In the genomic region with DNA sequence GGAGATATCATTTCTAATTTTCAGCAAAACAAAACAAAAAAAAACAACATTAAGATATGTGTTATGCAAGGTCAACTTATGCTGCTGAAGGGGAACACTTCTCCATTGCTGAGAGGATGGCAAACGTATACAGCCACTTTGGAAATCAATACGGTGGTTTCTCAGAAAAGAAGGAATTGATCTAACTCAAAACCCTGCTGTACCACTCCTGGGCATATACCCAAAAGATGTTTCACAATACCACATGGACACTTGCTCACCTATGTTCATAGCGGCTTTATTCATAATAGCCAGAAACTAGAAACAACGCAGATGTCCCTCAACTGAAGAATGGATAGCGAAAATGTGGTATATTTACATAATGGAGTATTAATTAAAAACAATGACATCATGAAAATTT, we compare ENCODE assay signal across 28 mouse cellular contexts.
"Had no signal": no experiment of that assay in that cellular context is flagged by ENCODE, and none has a peak within 500 bp of the region (broad histone marks: within the 10 kb centered on the region; RNA-seq: fewer than 3 reads in every experiment).

No protein-coding gene starts in this region.

- H3K27ac ChIP-seq: left cerebral cortex, adult 2 months; limb, embryonic 10.5 days; limb, embryonic 12.5 days; limb, embryonic 13.5 days; limb, embryonic 15.5 days; liver, embryonic 13.5 days; liver, embryonic 14.5 days; liver, embryonic 15.5 days; lung, embryonic 15.5 days; macrophage; midbrain, embryonic 10.5 days; midbrain, embryonic 12.5 days; midbrain, embryonic 13.5 days; midbrain, embryonic 15.5 days; neural tube, embryonic 12.5 days had no signal

- H3K9ac ChIP-seq: limb, embryonic 12.5 days; limb, embryonic 13.5 days; limb, embryonic 15.5 days; liver, embryonic 13.5 days; liver, embryonic 14.5 days; liver, embryonic 15.5 days; lung, embryonic 14.5 days; lung, embryonic 15.5 days; midbrain, embryonic 12.5 days; midbrain, embryonic 13.5 days; midbrain, embryonic 15.5 days; neural tube, embryonic 12.5 days had no signal

- H3K27me3 ChIP-seq: limb, embryonic 12.5 days; limb, embryonic 13.5 days; limb, embryonic 15.5 days; liver, embryonic 13.5 days; liver, embryonic 15.5 days; lung, embryonic 15.5 days; midbrain, embryonic 12.5 days; midbrain, embryonic 13.5 days; midbrain, embryonic 15.5 days; neural tube, embryonic 12.5 days had no signal

- H3K4me1 ChIP-seq: limb, embryonic 12.5 days; limb, embryonic 15.5 days; midbrain, embryonic 10.5 days; midbrain, embryonic 12.5 days; neural tube, embryonic 12.5 days had no signal

- H3K9me3 ChIP-seq: limb, embryonic 10.5 days; limb, embryonic 12.5 days; limb, embryonic 13.5 days; limb, embryonic 15.5 days; liver, embryonic 13.5 days; liver, embryonic 15.5 days; lung, embryonic 15.5 days; megakaryocyte, embryonic 14.5 days; midbrain, embryonic 10.5 days; midbrain, embryonic 12.5 days; midbrain, embryonic 13.5 days; midbrain, embryonic 15.5 days; neural tube, embryonic 12.5 days had no signal

- H3K4me3 ChIP-seq: left cerebral cortex, adult 2 months; limb, embryonic 10.5 days; limb, embryonic 12.5 days; limb, embryonic 13.5 days; limb, embryonic 15.5 days; liver, embryonic 13.5 days; liver, embryonic 15.5 days; lung, embryonic 15.5 days; megakaryocyte, embryonic 14.5 days; midbrain, embryonic 10.5 days; midbrain, embryonic 12.5 days; midbrain, embryonic 13.5 days; midbrain, embryonic 15.5 days; myocyte; neural tube, embryonic 12.5 days had no signal

- H3K36me3 ChIP-seq: limb, embryonic 13.5 days; limb, embryonic 15.5 days; liver, embryonic 13.5 days; liver, embryonic 15.5 days; lung, embryonic 15.5 days; midbrain, embryonic 12.5 days; midbrain, embryonic 13.5 days; midbrain, embryonic 15.5 days; neural tube, embryonic 12.5 days had no signal

- ATAC-seq: lung, postnatal 0 days; midbrain, embryonic 13.5 days; midbrain, embryonic 15.5 days; midbrain, embryonic 16.5 days had no signal

- H3K4me2 ChIP-seq: limb, embryonic 12.5 days; limb, embryonic 13.5 days; limb, embryonic 15.5 days; liver, embryonic 13.5 days; liver, embryonic 15.5 days; lung, embryonic 14.5 days; lung, embryonic 15.5 days; midbrain, embryonic 11.5 days; midbrain, embryonic 12.5 days; midbrain, embryonic 13.5 days; midbrain, embryonic 15.5 days; neural tube, embryonic 12.5 days had no signal

- DNase-seq: left cerebral cortex, postnatal 4 days; liver; liver, embryonic 13.5 days; lung, adult 2 months; lung, embryonic 14.5 days; lung, postnatal 10 days; lung, postnatal 14 days; lung, postnatal 4 days; midbrain, embryonic 14.5 days had no signal
